Comparison of ENCODE assay signal across 17 mouse cellular contexts in the genomic region with DNA sequence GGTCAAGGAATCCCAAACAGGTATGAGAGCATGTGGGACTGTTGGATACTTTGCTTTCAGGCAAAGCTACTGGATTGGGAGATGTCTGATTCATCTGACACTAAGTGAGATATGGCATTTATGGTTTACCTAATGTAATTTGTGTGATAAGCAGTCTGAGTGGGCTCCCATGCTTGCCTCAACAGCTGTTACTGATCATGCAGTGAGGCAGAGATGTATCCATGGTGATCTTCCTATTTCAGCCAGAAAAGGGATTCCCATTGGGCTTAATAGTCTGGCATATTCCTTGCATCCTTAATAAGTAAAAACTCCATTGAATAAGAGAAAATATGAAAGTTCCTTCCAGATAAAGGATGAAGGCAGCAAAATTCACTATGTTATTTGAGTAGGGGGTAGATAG. TPM values are rescaled to one million over a fixed set of nuclear protein-coding genes. Genes with fewer than 3 reads are reported as not detected.
DNase-seq lines count a peak whose midpoint lies in the region; ATAC-seq lines count a peak whose summit lies in the region.
"Had no signal": no experiment of that assay in that cellular context is flagged by ENCODE, and none has a peak within 500 bp of the region (broad histone marks: within the 10 kb centered on the region; RNA-seq: fewer than 3 reads in every experiment).

No protein-coding gene starts in this region.

- H3K9ac ChIP-seq in hindbrain, embryonic 13.5 days = no peak overlapping the region
- H3K9ac ChIP-seq in hindbrain, embryonic 11.5 days (ENCODE audit: low read depth, low read length) = no peak overlapping the region
- no peak overlapping the region for H3K9ac ChIP-seq in neural tube, embryonic 13.5 days
- no peak overlapping the region for H3K9ac ChIP-seq in neural tube, embryonic 15.5 days (replicated peaks)
- H3K9ac ChIP-seq in hindbrain, embryonic 16.5 days (ENCODE audit: low read depth, low read length) = no peak overlapping the region
- H3K9ac ChIP-seq: embryonic facial prominence, embryonic 13.5 days; heart, embryonic 12.5 days; hindbrain, embryonic 15.5 days; intestine, embryonic 15.5 days had no signal

- H3K4me3 ChIP-seq in hindbrain, embryonic 13.5 days = no peak overlapping the region
- H3K4me3 ChIP-seq in hindbrain, embryonic 11.5 days (ENCODE audit: low read depth, low read length) = no peak overlapping the region
- H3K4me3 ChIP-seq in neural tube, embryonic 13.5 days = no peak overlapping the region
- no peak overlapping the region for H3K4me3 ChIP-seq in neural tube, embryonic 15.5 days (replicated peaks)
- no peak overlapping the region for H3K4me3 ChIP-seq in hindbrain, embryonic 16.5 days (ENCODE audit: low read length)
- H3K4me3 ChIP-seq: embryonic facial prominence, embryonic 13.5 days; gastrocnemius, adult 2 months; heart, embryonic 12.5 days; hindbrain, embryonic 15.5 days; intestine, embryonic 15.5 days had no signal

- no peaks in the 10 kb centered on the region for H3K36me3 ChIP-seq in hindbrain, embryonic 13.5 days
- no peaks in the 10 kb centered on the region for H3K36me3 ChIP-seq in hindbrain, embryonic 11.5 days (ENCODE audit: control insufficient read depth, insufficient read depth, low read length)
- no peaks in the 10 kb centered on the region for H3K36me3 ChIP-seq in neural tube, embryonic 13.5 days
- no peaks in the 10 kb centered on the region for H3K36me3 ChIP-seq in neural tube, embryonic 15.5 days
- H3K36me3 ChIP-seq in hindbrain, embryonic 16.5 days (ENCODE audit: control insufficient read depth, insufficient read depth, low read length) = no peaks in the 10 kb centered on the region
- H3K36me3 ChIP-seq: embryonic facial prominence, embryonic 13.5 days; heart, embryonic 12.5 days; hindbrain, embryonic 15.5 days; intestine, embryonic 15.5 days had no signal

- peak; percentile 78; the same call in 1 of the 2 replicates for ATAC-seq in hindbrain, embryonic 13.5 days (ENCODE audit: low FRiP score)
- no peak for ATAC-seq in hindbrain, embryonic 11.5 days (ENCODE audit: low FRiP score)
- 0 out of 2 replicates have a peak, but pooled peaks have one; percentile 63 for ATAC-seq in neural tube, embryonic 13.5 days (ENCODE audit: low read depth)
- ATAC-seq in neural tube, embryonic 15.5 days (ENCODE audit: low FRiP score) = no peak
- 0 out of 2 replicates have a peak, but pooled peaks have one; percentile 40 for ATAC-seq in hindbrain, embryonic 16.5 days
- no peak for ATAC-seq in inflammation-experienced regulatory T-cells, adult 6 months
- ATAC-seq: forebrain, embryonic 14.5 days; intestine, embryonic 15.5 days had no signal

- H3K4me1 ChIP-seq in hindbrain, embryonic 13.5 days (replicated peaks) = no peaks in the 10 kb centered on the region
- H3K4me1 ChIP-seq in hindbrain, embryonic 11.5 days (replicated peaks; ENCODE audit: control insufficient read depth, insufficient read depth, low read length) = no peaks in the 10 kb centered on the region
- no peaks in the 10 kb centered on the region for H3K4me1 ChIP-seq in neural tube, embryonic 13.5 days (replicated peaks)
- no peaks in the 10 kb centered on the region for H3K4me1 ChIP-seq in neural tube, embryonic 15.5 days
- H3K4me1 ChIP-seq in hindbrain, embryonic 16.5 days (ENCODE audit: control insufficient read depth, insufficient read depth, low read depth, low read length) = no peaks in the 10 kb centered on the region
- H3K4me1 ChIP-seq: embryonic facial prominence, embryonic 13.5 days; heart, embryonic 12.5 days; hindbrain, embryonic 15.5 days; intestine, embryonic 15.5 days had no signal

- H3K27me3 ChIP-seq in hindbrain, embryonic 13.5 days = no peaks in the 10 kb centered on the region
- H3K27me3 ChIP-seq in hindbrain, embryonic 11.5 days (ENCODE audit: control insufficient read depth, insufficient read depth, low read length) = no peaks in the 10 kb centered on the region
- H3K27me3 ChIP-seq in neural tube, embryonic 13.5 days = no peaks in the 10 kb centered on the region
- H3K27me3 ChIP-seq in neural tube, embryonic 15.5 days (replicated peaks) = no peaks in the 10 kb centered on the region
- H3K27me3 ChIP-seq in hindbrain, embryonic 16.5 days (replicated peaks; ENCODE audit: control insufficient read depth, insufficient read depth, low read length) = no peaks in the 10 kb centered on the region
- H3K27me3 ChIP-seq: embryonic facial prominence, embryonic 13.5 days; heart, embryonic 12.5 days; hindbrain, embryonic 15.5 days; intestine, embryonic 15.5 days had no signal

- H3K27ac ChIP-seq in hindbrain, embryonic 13.5 days = no peak overlapping the region
- no peak overlapping the region for H3K27ac ChIP-seq in hindbrain, embryonic 11.5 days (ENCODE audit: low read depth, low read length)
- H3K27ac ChIP-seq in neural tube, embryonic 13.5 days (replicated peaks) = no peak overlapping the region
- no peak overlapping the region for H3K27ac ChIP-seq in neural tube, embryonic 15.5 days (replicated peaks)
- H3K27ac ChIP-seq in hindbrain, embryonic 16.5 days (ENCODE audit: low read depth, low read length) = no peak overlapping the region
- H3K27ac ChIP-seq: embryonic facial prominence, embryonic 13.5 days; gastrocnemius, adult 2 months; hindbrain, embryonic 15.5 days; intestine, embryonic 15.5 days had no signal

- H3K9me3 ChIP-seq in hindbrain, embryonic 13.5 days = no peaks in the 10 kb centered on the region
- H3K9me3 ChIP-seq in hindbrain, embryonic 11.5 days (ENCODE audit: control insufficient read depth, low read length) = no peaks in the 10 kb centered on the region
- H3K9me3 ChIP-seq in neural tube, embryonic 13.5 days = no peaks in the 10 kb centered on the region
- H3K9me3 ChIP-seq in neural tube, embryonic 15.5 days (replicated peaks) = no peaks in the 10 kb centered on the region
- H3K9me3 ChIP-seq in hindbrain, embryonic 16.5 days (ENCODE audit: control insufficient read depth, low read length) = no peaks in the 10 kb centered on the region
- H3K9me3 ChIP-seq: embryonic facial prominence, embryonic 13.5 days; heart, embryonic 12.5 days; hindbrain, embryonic 15.5 days; intestine, embryonic 15.5 days had no signal

- no peak overlapping the region for H3K4me2 ChIP-seq in hindbrain, embryonic 13.5 days
- H3K4me2 ChIP-seq in hindbrain, embryonic 11.5 days (replicated peaks; ENCODE audit: low read depth, low read length) = no peak overlapping the region
- H3K4me2 ChIP-seq in neural tube, embryonic 13.5 days = no peak overlapping the region
- H3K4me2 ChIP-seq in neural tube, embryonic 15.5 days = no peak overlapping the region
- H3K4me2 ChIP-seq in hindbrain, embryonic 16.5 days (ENCODE audit: low read length) = no peak overlapping the region
- H3K4me2 ChIP-seq: embryonic facial prominence, embryonic 13.5 days; heart, embryonic 12.5 days; hindbrain, embryonic 15.5 days; intestine, embryonic 15.5 days had no signal

- DNase-seq in hindbrain, embryonic 11.5 days (ENCODE audit: low spot score) = no peak
- DNase-seq: adrenal gland, adult 2 months; adrenal gland, postnatal 25 days; cerebellum, adult 2 months; cerebellum, postnatal 14 days; gastrocnemius, adult 2 months; gastrocnemius, postnatal 25 days had no signal

RNA-seq across cellular contexts. Expression of a gene that starts 58.4 kb away (rescaled TPM):
- polyA plus RNA-seq in hindbrain, embryonic 13.5 days (2015; fragmentation: Nextera tagmentation; extraction: Ambion mirVana) = 1.4 and 1.7 TPM in 2 replicates
- 4.0 and 4.3 TPM in 2 replicates for polyA plus RNA-seq in hindbrain, embryonic 11.5 days (2014; fragmentation: Nextera tagmentation; extraction: Ambion mirVana)
- polyA plus RNA-seq in neural tube, embryonic 13.5 days (2015; fragmentation: Nextera tagmentation; extraction: Ambion mirVana) = 1.3 and 2.3 TPM in 2 replicates
- polyA plus RNA-seq in neural tube, embryonic 15.5 days (2015; fragmentation: Nextera tagmentation; extraction: Ambion mirVana) = 0.67 and 3.4 TPM in 2 replicates
- 0.54 and 0.56 TPM in 2 replicates for polyA plus RNA-seq in hindbrain, embryonic 16.5 days (2015; fragmentation: Nextera tagmentation; extraction: Ambion mirVana)
- polyA plus RNA-seq in inflammation-experienced regulatory T-cells, adult 6 months (2017; shearing (Covaris generic)) = 10 to 100 TPM; 35.8 to 45.5 (median 36.6) TPM

Comparison
In these comparisons a context has a peak if more than half of its experiments do, and no peak if none do; other contexts are left out.
1. ATAC-seq: peak in hindbrain, embryonic 13.5 days (single experiment), neural tube, embryonic 13.5 days (single experiment) and hindbrain, embryonic 16.5 days (single experiment); none in hindbrain, embryonic 11.5 days (single experiment), neural tube, embryonic 15.5 days (single experiment) and inflammation-experienced regulatory T-cells, adult 6 months (single experiment).